Mouse (Mus musculus) stomach, embryonic 16.5 days (tissue): ENCODE measurements at regions not wholly inside any gene's neighbourhood (a gene's known extent, or its start where the extent isn't known, plus 50 kb on each side); places are given as distances from the start of the nearest gene placed in this dataset.
"Not testable (repeated sequence)": the region's sequence is repeated elsewhere in the genome, so short reads cannot be mapped to it uniquely, and the experiment has no call there.

Experiments
- ATAC-seq: fragments of 200-750 bp; cut with Nextera tagmentation; 2 replicates; pipeline ENCODE4 v1.8.0; 2017; ENCODE audit warnings: moderate number of reproducible peaks, moderate TSS enrichment; ENCODE audit not compliant: insufficient read depth, low FRiP score
- H3K27ac ChIP-seq: fragments of 300-500 bp; sonication (generic); 2 replicates; pipeline ENCODE4 v1.5.1; 2014; ENCODE audit warnings: low read length
- H3K27me3 ChIP-seq: fragments of 300-500 bp; sonication (generic); 2 replicates; pipeline ENCODE4 v1.6.1; 2014; ENCODE audit warnings: low read length, control low read depth, mixed read lengths; ENCODE audit not compliant: control insufficient read depth, insufficient read depth
- H3K36me3 ChIP-seq: fragments of 300-500 bp; sonication (generic); 2 replicates; pipeline ENCODE4 v1.6.1; 2014; ENCODE audit warnings: low read length; ENCODE audit not compliant: control insufficient read depth, insufficient read depth
- H3K4me1 ChIP-seq: fragments of 300-500 bp; sonication (generic); 2 replicates; pipeline ENCODE4 v1.6.1; 2014; ENCODE audit warnings: low read length, control low read depth, mixed read lengths; ENCODE audit not compliant: control insufficient read depth, insufficient read depth
- H3K4me2 ChIP-seq: fragments of 300-500 bp; sonication (generic); 2 replicates; pipeline ENCODE4 v1.6.1; 2014; ENCODE audit warnings: low read depth, low read length, mixed read lengths
- H3K4me3 ChIP-seq: fragments of 300-500 bp; sonication (generic); replicated peaks from 2 replicates; pipeline ENCODE4 v1.5.1; 2014; ENCODE audit warnings: mild to moderate bottlenecking, low read length
- H3K9ac ChIP-seq: fragments of 300-500 bp; sonication (generic); 2 replicates; pipeline ENCODE4 v1.6.1; 2014; ENCODE audit warnings: low read length
- H3K9me3 ChIP-seq: fragments of 300-500 bp; sonication (generic); replicated peaks from 2 replicates; pipeline ENCODE4 v1.6.1; 2016; ENCODE audit warnings: low read length, control low read depth; ENCODE audit not compliant: control insufficient read depth
- WGBS: fragments of 180-500 bp; shearing (Covaris S2); extraction: QIAGEN DNeasy Blood & Tissue Kit; methylation state at CpG from one replicate; pipeline ENCODE4 v1.1.7; 2014; 5-methylcytosine and 5-hydroxymethylcytosine counted together

DNA sequence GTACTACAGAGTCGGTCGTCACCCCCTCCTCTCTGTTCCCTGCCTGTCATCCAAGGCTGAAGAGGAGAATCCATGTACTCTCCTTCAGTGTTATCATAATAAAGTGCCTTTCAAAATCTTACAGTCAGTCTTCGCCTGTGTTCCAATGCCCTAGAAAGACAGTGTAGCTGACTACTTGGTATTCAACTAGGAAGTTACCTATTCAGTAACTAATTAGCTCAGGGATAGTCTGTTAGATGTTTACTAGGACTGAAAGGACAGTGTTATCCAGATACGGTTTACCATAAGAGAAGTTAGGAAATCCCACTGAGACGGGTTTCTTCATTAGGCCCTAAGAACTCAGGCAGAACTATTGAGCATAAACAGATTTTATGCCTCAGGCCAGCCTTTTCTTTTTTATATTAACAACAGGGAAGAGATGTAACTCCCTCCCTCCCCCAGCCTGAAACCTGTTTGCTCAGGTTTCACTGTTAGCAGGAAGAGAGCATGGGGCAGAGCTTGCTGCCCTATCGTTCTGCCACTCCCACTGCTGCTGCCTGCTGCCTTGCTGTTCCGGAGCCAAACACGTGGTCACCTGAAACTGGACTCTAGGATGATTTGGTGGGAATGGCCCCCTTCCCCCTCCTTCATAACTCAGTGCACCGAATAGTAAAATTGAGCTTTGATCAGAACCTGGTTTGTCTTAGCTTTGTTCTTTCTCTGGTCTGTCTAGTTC, 120.3 kb upstream of the Tram1l1 start:
- H3K4me2 ChIP-seq, H3K27me3 ChIP-seq, H3K9ac ChIP-seq, ATAC-seq, H3K4me1 ChIP-seq, H3K9me3 ChIP-seq, H3K36me3 ChIP-seq, H3K27ac ChIP-seq, H3K4me3 ChIP-seq: not testable (repeated sequence)
- WGBS, result 71% methylated on average over 9 of the region's 9 CpGs

GRCm38 (mm10) chr3:124217131-124217530, 103.5 kb upstream of the Tram1l1 start:
- no peaks in the 10 kb centered on the region for H3K27me3 ChIP-seq
- H3K27ac ChIP-seq, result no peak overlapping the region
- no peak overlapping the region for H3K9ac ChIP-seq
- H3K4me3 ChIP-seq, result no peak overlapping the region
- WGBS, result 80% methylated on average over 2 of the region's 2 CpGs
- no peak overlapping the region for H3K4me2 ChIP-seq
- no peaks in the 10 kb centered on the region for H3K36me3 ChIP-seq
- H3K9me3 ChIP-seq, result no peaks in the 10 kb centered on the region
- H3K4me1 ChIP-seq, result no peaks in the 10 kb centered on the region
- no peak for ATAC-seq

GRCm38 (mm10) chr3:124225982-124226381, 94.7 kb upstream of the Tram1l1 start:
- Histone ChIP-seq H3K36me3 (no peaks in the 10 kb centered on the region), H3K4me3 (no peak overlapping the region), H3K27ac (no peak overlapping the region), H3K27me3 (no peaks in the 10 kb centered on the region), H3K4me1 (no peaks in the 10 kb centered on the region), H3K4me2 (no peak overlapping the region), H3K9me3 (no peaks in the 10 kb centered on the region), H3K9ac (no peak overlapping the region)
- WGBS, result 74% methylated on average over 4 of the region's 4 CpGs
- ATAC-seq, result no peak

- H3K9me3 ChIP-seq, result no peaks in the 10 kb centered on the region
- H3K9ac ChIP-seq, result no peak overlapping the region
- H3K36me3 ChIP-seq, result no peaks in the 10 kb centered on the region
- no peaks in the 10 kb centered on the region for H3K4me1 ChIP-seq
- no peak overlapping the region for H3K4me2 ChIP-seq
- H3K4me3 ChIP-seq, result no peak overlapping the region
- H3K27me3 ChIP-seq, result no peaks in the 10 kb centered on the region
- no peak for ATAC-seq
- H3K27ac ChIP-seq, result no peak overlapping the region
Measured at GRCm38 (mm10) chr3:124227701-124228100, 93.0 kb upstream of the Tram1l1 start.

DNA sequence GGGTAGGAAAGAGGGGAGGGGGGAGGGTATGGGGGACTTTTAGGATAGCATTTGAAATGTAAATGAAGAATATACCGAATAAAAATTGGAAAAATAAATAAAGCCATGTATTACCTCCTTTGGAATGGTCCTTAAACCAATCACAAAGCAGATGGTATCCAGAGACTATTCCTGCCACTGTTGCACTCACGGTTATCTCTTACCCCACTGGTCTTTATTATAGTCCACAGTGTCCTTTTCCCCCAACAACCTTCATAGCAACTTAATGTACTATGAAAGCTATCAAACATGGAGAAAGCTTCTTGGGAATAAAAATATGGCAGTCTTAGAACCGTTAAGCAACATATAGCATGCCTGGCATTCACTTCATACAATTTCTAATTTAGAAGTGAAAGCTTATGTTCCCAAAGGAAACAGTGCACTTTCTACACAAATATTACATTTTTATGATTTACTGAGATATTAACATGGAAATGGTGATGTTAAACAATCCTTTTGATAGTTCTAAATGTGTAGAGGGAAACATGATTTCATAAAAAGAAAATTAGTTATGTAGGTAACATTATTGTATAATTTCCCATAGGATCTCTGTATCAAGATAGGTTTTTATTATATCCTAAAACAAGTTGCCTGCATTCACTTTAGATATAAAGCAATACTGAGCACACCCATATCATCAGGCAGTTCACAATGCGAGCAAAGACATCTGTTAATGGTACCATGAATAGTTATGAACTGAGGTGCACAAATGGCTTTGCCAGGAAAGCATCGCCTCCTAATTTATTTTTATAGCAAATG, 79.5 kb upstream of the Tram1l1 start:
- 77% methylated on average over 5 of the region's 5 CpGs for WGBS
- no peak for ATAC-seq
- H3K27me3 ChIP-seq, result no peaks in the 10 kb centered on the region

GRCm38 (mm10) chr3:124241734-124242006, 79.0 kb upstream of the Tram1l1 start:
- 85% methylated on average over 1 of the region's 1 CpGs for WGBS

More for the DNA sequence above, 79.5 kb upstream of the Tram1l1 start:
- no peak overlapping the region for H3K27ac ChIP-seq
- no peaks in the 10 kb centered on the region for H3K36me3 ChIP-seq
- H3K4me3 ChIP-seq, result no peak overlapping the region
- no peaks in the 10 kb centered on the region for H3K4me1 ChIP-seq
- no peak overlapping the region for H3K4me2 ChIP-seq
- H3K9me3 ChIP-seq, result no peaks in the 10 kb centered on the region
- H3K9ac ChIP-seq, result no peak overlapping the region

GRCm38 (mm10) chr3:124262150-124262549, 58.5 kb upstream of the Tram1l1 start:
- 66% methylated on average over 3 of the region's 3 CpGs for WGBS
- no peak for ATAC-seq

More at GRCm38 (mm10) chr3:124241734-124242006, 79.0 kb upstream of the Tram1l1 start:
- H3K4me1 ChIP-seq, result no peaks in the 10 kb centered on the region
- no peak overlapping the region for H3K4me2 ChIP-seq
- H3K36me3 ChIP-seq, result no peaks in the 10 kb centered on the region
- H3K9me3 ChIP-seq, result no peaks in the 10 kb centered on the region
- no peak overlapping the region for H3K27ac ChIP-seq
- ATAC-seq, result no peak
- H3K4me3 ChIP-seq, result no peak overlapping the region
- no peaks in the 10 kb centered on the region for H3K27me3 ChIP-seq
- no peak overlapping the region for H3K9ac ChIP-seq

GRCm38 (mm10) chr3:124266821-124267220, 53.8 kb upstream of the Tram1l1 start:
- Histone ChIP-seq H3K9me3 (no peaks in the 10 kb centered on the region), H3K9ac (no peak overlapping the region), H3K36me3 (no peaks in the 10 kb centered on the region), H3K4me2 (no peak overlapping the region), H3K4me1 (no peaks in the 10 kb centered on the region), H3K27me3 (no peaks in the 10 kb centered on the region), H3K27ac (no peak overlapping the region), H3K4me3 (no peak overlapping the region)
- ATAC-seq, result no peak
- whole genome bisulfite sequencing, result 72% methylated on average over 5 of the region's 5 CpGs

More at GRCm38 (mm10) chr3:124262150-124262549, 58.5 kb upstream of the Tram1l1 start:
- Histone ChIP-seq H3K4me3 (no peak overlapping the region), H3K9me3 (no peaks in the 10 kb centered on the region), H3K27ac (no peak overlapping the region), H3K4me1 (no peaks in the 10 kb centered on the region), H3K9ac (no peak overlapping the region), H3K36me3 (no peaks in the 10 kb centered on the region), H3K27me3 (no peaks in the 10 kb centered on the region), H3K4me2 (no peak overlapping the region)

GRCm38 (mm10) chr3:124270506-124270905, 50.1 kb upstream of the Tram1l1 start:
- no peak for ATAC-seq
- Histone ChIP-seq H3K9ac (no peak overlapping the region), H3K4me1 (no peaks in the 10 kb centered on the region), H3K9me3 (no peaks in the 10 kb centered on the region), H3K4me3 (no peak overlapping the region), H3K4me2 (no peak overlapping the region), H3K27ac (no peak overlapping the region), H3K36me3 (no peaks in the 10 kb centered on the region), H3K27me3 (no peaks in the 10 kb centered on the region)
- 71% methylated on average over 5 of the region's 5 CpGs for WGBS
